Mouse (Mus musculus): ENCODE data around the gene Haus7.
"Not testable (repeated sequence)": the region's sequence is repeated elsewhere in the genome, so short reads cannot be mapped to it uniquely, and the experiment has no call there.

The Haus7 gene

DNA sequence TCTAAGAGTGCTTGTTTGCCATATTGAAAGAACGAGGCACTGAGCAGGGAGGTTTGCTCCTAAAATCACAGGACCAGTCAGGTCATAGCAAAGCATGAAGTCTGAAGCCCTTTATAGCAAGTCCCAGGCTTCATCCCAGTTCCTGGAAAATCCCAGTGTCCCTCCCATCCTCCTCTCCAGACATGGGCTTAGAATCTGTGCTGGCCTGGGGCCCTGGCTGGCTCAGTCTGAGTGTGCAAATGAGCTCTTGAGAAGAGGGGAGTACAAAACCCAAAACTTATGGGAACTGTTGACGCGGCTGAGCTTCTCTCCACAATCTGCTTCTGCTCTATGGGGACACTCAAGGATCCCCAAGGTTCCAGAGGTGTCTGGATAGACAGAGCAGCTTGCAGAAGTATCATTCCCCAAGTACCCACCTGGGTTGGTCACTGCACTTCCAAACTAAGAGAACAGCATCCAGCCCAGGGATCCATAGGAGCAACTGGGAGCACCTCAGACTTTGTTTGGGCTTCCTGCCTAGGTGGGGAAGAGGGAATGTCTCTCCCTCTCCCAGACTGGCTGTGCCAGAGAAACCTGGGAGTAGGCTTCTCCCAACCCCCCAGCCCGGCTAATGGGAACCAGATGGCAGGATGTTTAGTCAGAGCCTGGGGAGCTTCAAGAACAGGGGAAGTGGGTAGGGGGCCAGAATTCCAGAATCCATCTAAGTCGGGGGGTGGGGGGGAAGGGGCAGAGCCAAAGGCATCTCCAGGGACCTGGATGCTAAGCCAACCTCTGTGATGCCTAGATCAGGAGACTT, 8.8 kb upstream of the Haus7 start:
- no peak for DNase-seq (ENCODE audit: low spot score)

DNA sequence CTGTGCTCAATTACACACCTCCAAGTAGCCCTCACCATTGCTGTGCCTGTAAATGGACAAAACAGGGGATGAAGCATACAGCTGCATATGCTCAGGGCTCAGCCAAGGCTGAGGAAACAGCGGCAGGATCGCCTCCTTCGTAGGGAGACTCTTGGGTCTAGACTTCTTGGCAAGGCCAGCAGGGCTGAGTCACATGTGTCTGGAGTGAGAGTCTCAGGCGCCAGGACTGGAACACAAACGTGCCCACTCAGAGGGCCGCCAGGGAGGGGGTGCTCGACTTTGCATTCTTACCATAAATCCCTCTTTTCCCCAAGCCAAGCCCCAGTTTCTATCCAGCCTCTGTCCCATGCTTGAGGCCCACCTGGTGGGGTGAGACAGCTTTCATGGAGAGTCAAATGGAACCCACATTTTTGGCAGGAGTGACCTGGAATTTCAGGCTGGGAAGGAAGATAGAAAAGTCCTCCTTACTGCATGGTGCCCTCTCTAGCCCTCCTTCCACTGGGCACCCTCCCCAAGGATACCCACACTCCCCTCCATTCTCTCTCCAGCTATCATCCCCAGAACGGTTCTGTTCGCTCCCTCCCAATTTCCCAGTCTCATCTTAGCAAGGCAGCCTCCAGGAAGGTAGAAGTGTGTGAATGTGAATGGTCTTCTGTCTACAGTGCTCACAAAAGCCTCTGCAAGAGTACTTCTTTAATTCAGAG, 6.8 kb upstream of the Haus7 start:
- DNase-seq (ENCODE audit: low spot score), result peak; percentile 38

DNA sequence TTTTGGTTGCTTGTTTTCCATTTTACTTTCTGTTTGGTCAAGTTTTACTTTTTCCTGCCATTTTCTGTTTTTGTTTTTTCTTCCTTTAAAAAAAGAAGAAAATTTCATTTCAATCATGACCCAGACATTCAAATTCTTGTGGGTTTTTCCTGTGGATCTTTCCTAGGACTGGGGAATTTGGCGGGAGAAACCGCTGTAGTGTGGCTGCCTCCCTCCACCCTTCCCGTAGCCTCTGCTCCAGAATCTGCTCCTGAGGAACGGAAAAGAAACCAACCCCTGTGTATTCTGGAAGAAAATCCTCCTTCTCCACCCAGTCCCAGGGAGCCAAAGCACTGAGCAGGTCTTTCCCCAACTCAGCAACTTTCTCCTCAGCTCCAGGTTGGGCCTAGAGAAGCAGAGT, 1.9 kb upstream of the Haus7 start:
- no peak for DNase-seq (ENCODE audit: low spot score)

DNA sequence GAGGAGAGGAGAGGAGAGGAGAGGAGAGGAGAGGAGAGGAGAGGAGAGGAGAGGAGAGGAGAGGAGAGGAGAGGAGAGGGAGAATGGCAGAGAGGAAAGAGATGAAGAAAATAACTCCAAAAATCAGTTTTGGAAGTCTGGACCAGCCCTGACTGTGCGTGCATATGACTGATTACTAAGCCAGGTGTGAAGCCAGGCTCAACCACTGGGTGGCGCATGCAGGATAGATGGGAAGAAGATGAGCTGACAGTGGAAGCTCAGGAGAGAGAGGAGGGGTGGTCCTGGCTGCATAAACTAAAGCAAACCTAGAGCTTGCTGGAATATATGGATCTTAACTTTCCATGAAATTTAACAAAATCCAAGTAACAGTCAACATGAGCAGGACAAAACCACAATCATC, 6.9 kb downstream of the Haus7 start:
- DNase-seq (ENCODE audit: low spot score), result peak; percentile 50

DNA sequence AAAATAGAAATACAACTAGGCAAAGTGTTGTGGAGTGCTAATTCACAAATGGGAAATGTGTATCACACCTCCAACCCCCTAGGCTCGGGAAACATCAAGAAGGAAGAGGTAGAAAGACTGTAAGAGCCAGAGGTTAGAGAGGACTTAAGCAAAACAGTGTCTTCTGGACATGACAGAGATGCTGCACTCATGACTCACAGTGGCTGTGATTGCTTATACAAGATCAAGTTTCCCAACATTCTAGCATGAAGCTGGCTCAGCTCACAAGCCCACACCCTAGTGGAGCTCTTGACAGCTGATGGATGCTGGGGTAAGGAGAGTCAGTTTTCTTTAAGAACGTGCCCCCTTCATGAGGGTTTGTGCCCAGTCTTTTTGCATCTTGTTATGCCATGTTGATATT, 17.4 kb downstream of the Haus7 start:
- no peak for DNase-seq (ENCODE audit: low spot score)

DNA sequence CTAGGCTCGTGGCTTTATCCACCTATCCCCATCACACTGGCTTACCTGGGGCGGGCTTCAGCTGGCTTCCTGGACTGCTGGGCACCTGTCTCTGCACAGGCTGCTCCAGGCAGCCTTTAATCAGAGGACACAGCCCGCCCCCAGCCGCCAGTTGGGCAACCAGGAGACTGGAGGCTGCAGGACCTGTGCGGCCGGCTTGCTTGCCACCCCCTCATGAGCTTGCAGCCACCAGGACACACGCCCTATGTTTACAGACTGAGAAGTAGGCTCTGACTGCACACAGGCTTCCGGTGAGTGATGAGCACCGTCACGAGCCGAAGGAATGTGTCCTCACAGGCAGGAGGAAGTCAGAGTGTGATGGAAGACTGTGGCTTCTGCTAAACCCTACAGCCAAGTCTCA, 23.6 kb downstream of the Haus7 start, which contains the start of gene Trex2:
TSS of gene Trex2 (minus strand) at position 93 of the 400 bp plus-strand sequence.
- DNase-seq (ENCODE audit: low spot score), result no peak

DNA sequence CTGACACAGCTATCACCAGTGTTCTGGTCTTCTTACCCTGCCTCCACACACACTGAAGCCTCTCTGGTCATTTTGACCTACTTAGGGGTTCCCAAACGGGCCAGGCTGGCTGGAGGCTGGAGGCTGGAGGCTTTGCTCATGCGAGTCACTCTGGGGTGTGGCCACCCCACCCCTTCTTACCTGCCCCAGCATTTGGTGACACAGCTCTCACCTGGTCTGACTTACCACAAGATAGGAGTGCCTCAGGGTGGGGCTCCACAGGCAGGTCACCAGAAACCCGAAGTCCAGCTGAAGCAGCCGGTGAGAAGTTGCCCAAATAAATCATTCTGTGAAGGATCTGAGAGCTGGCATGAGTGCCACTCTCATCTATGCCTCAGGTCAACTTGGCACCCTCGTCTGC, 26.0 kb downstream of the Haus7 start:
- no peak for DNase-seq (ENCODE audit: low spot score)

DNA sequence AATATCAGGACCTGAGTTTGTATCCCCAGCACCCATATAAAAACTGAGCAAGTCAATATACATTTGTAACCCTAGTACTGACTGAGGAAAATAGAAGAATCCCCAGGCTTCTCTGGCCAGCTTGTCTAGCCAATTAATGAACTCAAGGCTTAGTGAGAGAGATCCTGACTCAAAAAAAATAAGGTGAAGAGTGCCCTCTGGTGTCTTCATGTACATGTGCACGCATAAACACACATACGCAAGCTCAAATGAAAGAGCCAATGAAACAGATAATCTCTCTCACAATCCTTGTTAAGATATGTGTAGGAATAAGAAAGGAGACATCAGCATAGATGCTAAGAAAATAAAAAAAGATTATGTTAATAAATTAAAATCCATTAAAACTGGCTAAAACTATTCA, 28.8 kb downstream of the Haus7 start:
- no peak for DNase-seq (ENCODE audit: low spot score)

DNA sequence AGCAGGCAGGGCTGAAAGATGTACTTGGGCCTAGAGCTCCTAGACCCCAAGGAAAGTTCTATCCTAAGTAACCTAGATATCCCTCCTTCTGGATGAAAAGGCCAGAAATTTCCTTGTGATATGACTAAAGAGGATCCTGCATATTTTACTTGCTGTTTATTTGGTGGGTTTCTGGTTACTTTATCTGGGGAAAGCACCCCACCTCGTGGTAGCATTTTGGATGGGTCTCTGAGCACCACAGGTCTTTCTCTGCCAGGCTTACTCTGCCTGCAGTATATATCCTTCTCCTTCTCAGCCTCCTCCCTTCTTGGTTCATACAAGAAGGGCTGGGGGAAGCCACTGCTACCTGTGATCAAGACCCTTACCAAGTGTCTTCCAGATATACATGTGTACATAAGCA, 46.1 kb downstream of the Haus7 start:
- no peak for DNase-seq (ENCODE audit: low spot score)

DNA sequence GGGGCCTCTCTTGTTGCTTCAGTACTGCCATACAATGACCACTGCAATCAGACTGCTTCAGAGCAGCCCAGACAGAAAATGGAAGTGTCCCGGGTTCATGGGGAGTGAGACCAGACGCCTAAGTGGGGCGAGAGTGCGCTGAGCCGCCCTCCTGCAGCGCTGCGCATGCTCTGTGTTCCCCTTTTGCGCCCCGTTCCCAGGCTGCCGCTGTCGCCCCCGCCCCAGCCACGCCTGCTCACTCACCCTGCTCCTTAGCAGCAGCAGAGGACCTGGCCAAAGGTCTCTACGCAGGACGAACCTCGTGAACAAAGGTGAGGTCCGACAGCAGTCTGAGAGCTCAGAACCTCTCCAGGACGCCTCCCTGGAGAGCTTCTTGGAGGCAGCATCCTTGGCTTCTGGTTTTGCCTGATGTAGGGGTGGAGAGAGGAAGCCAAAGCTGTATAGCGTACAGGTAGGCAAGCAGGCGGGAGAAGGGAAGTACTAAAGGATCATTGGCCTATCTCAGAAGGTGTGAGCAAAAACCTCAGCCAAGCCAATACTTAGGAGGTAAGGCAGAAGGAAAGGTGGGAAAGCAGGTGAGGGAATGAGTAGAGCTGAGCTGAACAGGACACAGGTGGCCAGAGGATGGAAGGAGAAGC, 47.8 kb downstream of the Haus7 start, which contains the start of gene Zfp92:
TSS of gene Zfp92 (plus strand) at position 217 of the 638 bp plus-strand sequence.
- no peak for DNase-seq (ENCODE audit: low spot score)

DNA sequence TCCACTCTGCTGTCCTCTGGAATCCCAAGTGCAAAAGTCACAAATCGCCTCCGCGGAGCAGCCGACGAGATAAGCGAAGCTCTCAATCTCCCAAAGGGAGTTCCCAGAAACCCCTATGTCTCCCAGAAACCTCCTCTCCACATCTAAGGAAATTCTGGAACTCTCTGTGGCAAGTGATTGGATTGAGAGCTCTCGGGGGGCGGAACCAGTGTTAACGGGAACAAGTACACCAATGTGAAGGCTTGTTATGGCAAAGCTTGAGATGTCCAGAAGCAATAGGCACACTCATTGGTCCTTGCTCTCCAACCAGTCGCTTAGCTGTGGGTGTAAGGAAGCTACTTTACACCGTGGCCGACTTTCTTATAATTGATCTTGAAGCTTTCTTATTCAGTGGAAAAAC, 57.2 kb downstream of the Haus7 start:
- no peak for DNase-seq (ENCODE audit: low spot score)

DNA sequence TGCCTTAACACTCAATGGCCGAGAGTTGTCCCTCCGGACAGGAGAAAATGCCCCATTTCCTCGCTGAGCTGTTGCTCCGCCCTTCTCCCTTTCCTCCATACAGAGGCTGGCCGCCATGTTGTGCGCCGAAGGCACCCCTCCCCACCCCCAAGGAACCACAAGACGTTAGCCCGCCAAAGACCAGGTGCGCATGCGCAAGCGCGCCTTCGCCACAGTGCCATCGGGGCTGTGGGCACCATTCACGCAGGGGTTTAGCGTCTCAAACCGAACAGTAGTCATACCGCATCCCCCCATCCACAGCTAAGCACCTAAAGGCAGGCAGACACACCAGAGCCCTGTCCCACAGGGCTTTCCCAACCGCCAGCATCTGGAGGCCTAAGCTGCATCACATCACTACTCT, 57.9 kb downstream of the Haus7 start:
- no peak for DNase-seq (ENCODE audit: low spot score)

DNA sequence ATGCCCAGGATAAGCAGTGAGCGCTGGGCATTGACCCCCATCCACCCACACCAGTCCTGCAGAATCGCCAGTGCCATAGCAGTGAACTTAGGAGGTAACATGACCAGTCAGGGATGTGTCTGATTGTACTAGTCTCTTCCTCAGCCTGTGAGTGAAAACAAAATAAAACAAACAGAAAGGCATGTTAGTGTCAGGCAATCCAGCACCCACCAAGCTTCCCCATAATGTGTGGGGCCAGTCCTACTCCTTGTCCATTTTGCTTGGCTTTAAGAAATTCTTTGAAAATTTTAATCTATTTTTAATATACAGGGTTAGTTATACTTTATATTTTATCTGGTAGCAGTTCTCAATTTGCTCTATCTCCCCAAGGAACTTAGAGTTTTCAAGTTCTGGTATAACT, 60.2 kb downstream of the Haus7 start, which contains the start of gene Gm18336:
TSS of gene Gm18336 (minus strand) at position 101 of the 400 bp plus-strand sequence.
- not testable (repeated sequence) for DNase-seq (ENCODE audit: low spot score)

DNA sequence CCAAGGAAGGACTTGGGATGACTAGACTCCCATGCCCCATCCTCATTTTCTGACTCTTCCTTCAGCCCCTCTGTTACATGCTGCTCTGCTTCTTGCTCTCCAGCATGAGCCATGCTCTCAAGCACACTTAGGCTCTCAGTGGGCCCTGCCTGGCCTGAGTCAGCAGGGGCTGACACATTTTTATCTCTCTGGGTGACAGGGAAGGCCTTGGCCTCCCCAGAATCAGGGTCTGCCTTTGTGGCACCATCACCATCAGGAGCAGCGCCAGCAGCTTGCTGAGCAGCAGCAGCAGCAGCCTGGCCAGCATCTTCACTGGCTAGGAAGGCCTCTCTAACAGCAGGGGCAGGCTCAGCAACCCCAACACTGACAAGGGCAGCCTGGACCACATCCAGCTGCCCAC, 62.4 kb downstream of the Haus7 start:
- no peak for DNase-seq (ENCODE audit: low spot score)

DNA sequence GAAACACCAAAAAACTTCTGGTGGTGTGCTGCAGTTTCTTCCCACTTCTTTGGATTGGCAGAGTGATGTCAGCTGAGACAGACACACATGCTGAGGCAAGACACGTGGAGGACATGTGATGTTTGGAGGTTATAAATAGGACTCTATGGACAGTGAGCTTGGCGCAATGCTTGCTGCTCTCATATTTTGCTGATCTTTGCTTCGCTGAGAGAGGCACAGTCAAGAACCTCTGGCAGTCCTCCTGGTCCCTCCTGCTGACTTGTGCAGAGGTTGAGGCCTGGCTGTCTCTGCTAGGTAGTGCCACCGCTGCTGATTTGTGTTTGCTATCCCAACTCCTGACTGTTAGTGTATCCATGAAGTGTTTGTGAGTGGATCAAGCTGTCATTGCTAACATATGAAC, 67.4 kb downstream of the Haus7 start:
- DNase-seq (ENCODE audit: low spot score), result no peak
